Mouse (Mus musculus): ENCODE measurements around the gene Amotl1.

DNA sequence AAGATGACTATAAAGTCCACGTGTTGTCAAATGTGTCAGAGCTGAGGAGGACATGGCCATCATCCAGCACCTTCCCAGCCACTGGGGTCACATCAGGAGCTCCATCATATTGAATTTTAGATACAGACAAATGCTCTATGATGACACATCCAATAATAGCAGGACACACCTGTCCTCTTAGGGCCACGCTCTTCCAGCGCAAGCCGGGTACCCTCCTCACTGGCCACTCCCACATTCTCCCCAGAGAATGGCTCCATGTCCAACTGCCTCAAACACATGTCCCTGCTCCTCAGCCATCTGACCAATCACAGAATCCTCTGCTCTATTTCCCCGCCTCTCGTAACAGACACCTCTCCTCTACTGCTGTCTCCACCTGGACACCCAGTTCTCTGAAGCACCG is 54.2 kb downstream of the Amotl1 start:
- TF ChIP-seq CTCF (IDR thresholded peaks at IDR 0.05; ENCODE audit: low read depth, low read length) (no peak), TAL1 (conservative IDR thresholded peaks at IDR 0.05; ENCODE audit: low read depth, low read length) (no peak), GATA1 (IDR thresholded peaks at IDR 0.05; ENCODE audit: borderline replicate concordance, low read length) (no peak)

Data from G1E (cell line).